Mouse (Mus musculus) thymus, postnatal 14 days (tissue): ENCODE measurements around the gene Dysf.

ENCODE experiments used
- DNase-seq: peaks from one replicate; pipeline ENCODE4 v3.0.0; 2021

Gene Dysf

DNA sequence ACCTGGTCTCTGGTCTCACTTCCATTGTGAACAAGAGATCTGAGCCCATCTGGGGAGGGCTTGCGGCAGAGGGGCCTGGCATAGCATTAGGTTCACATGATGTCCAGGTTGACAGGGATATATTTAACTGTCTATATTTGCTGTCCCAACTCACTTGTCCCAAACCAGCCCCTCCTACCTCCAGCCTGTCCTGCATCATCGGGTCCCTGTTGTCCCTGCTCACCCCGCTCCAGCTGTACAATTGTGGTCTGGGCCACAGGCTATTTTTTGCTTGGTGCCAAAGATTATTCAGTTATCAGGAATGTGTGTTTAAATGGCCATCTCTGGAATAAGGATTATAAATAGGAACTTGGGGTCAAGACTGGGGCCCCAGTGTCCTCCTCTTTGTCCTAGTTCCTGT is 235.0 kb downstream of the Dysf start:
- no peak for DNase-seq

DNA sequence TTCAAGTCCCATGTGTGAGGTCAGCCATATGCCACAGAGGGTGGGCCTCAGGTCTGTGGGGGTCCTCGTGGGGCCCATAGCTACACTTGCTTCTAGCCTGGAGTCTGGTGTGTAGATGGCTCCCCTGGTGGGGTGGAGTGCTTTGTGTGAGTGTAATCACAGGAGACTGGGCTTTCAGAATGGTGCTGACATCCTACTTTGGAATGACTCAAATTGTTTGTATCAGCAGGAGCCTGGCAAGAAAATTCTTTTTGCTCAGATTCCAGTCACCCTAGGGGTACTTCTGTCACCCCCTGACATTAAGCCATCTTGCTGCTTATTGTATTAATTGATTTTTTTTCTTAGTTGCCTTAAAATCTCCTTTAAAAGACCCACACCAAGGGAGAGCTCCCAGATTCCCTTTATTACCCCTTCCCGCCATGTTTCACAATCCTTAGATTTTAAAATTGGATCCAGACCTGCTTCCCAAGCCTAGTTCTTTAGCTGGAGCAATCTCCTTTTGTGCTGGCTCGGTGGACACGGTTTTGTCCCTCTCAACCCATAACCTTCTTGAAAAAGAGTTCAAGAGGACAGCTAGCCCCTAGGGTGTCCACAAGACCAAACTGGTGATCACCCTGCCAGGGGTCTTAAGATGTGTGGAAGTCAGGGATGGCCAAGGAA is 237.8 kb downstream of the Dysf start:
- no peak for DNase-seq

DNA sequence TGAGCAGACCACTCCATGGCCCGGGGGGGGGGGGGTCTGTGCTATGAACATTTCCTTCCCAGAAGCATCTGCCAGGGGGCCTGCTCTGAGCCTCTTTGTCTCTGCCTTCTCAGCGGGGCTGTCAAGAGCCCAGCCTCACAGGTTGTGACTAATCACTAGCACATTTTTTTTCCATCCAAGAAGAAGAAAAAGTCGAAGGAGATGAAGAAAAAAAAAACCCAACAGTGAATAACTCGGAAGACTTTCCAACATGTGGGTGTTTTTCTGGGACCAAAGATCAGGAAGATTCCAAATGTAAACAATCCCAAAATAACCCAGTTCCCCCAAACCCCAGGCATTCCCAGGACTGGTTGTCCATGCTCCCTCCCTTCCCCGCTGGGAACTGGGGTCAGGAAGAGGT is 238.6 kb downstream of the Dysf start:
- DNase-seq = no peak
